Mouse (Mus musculus) WW6 (cell line): ENCODE results near the gene Polrmt.
A peak's percentile ranks its signal among the peaks of the same experiment; 100 is the strongest.

Experiments
- DNase-seq: peaks from one replicate; pipeline ENCODE4 v3.0.0-alpha.2; 2013; ENCODE audit warnings: low read depth, low spot score

Polrmt gene

DNA sequence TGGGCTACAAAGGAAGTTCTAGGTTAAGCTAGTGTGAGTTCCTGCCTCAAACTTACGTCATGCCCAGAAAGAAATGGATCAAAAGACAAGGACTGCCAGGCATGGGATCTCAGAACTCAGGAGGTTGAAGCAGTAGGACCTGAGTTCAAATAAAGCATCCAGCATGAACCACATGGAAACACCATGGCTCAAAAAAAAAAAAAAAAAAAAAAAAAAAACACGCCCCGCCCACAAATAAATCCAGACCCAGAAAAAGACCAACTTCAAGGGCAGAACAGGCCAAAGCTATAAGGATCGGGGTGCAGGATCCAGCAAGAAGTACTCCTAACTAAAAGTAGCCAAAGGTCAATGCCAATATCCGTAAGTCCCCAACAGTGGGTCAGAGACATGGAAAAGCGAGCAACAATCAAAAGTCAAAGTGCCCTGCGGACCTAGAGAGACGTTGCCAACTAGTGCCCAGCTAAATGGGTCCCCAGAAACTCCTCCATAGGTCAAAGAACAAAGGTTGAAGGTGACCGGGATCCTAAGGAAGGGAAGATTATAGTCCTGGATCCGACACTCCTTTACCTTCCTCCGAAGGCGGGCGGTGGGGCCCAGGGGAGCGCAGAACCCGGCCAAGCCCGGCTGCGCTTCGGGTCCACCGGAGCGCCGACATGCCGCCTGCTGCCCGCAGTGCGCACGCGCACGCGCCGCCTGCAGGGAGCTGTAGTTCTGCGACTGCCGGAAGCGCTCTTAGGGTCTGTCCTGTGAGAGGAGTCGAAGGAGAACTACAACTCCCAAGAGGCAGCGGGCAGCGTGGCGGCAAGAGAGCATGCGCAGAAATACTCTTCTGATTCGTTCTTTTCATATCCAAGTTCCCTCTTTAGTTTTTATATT, at the start of gene Polrmt:
Gene Polrmt, minus strand, starts transcription at position 684 of the 876 bp plus-strand sequence.
- peak; percentile 88 for DNase-seq

DNA sequence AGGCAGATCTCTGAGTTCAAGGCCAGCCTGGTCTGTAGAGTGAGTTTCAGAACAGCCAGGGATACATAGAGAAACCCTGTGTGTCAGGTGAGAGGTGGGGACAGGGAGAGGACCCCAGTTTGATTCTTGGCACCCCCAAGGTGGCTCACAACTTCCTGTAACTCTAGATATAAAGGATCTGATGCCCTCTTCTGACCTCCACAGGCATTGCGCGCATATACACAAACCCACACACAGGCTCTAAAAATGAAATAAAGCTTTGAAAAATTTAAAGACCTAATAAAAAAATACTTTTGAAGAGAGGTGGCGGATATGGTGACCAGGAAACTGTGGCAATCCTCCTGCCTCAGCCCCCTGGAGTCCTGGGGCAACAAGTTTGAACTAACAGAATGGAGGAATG, 49.5 kb upstream of the Polrmt start:
- no peak for DNase-seq

DNA sequence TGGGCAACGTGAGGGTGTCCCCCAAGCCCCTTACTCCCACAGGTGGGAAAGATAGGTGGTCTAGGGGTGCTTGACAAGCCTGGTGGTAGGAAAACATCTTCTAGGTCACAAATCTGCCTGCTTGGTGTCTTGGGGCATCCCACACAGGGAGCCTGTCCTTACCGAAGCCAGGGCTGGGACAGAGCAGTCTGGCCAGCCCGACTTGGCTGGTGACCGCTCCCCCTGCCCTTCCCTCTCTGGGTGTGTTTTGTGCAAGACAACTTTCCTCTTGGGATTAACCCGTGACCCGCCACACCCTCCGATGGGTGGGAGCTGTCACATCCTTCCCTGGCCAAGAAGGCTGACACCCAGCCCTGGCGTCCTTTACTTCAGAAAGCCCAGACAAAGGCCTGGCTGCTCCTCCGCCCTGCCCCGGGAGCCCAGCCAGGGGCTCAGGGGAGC, 48.1 kb upstream of the Polrmt start:
- no peak for DNase-seq

DNA sequence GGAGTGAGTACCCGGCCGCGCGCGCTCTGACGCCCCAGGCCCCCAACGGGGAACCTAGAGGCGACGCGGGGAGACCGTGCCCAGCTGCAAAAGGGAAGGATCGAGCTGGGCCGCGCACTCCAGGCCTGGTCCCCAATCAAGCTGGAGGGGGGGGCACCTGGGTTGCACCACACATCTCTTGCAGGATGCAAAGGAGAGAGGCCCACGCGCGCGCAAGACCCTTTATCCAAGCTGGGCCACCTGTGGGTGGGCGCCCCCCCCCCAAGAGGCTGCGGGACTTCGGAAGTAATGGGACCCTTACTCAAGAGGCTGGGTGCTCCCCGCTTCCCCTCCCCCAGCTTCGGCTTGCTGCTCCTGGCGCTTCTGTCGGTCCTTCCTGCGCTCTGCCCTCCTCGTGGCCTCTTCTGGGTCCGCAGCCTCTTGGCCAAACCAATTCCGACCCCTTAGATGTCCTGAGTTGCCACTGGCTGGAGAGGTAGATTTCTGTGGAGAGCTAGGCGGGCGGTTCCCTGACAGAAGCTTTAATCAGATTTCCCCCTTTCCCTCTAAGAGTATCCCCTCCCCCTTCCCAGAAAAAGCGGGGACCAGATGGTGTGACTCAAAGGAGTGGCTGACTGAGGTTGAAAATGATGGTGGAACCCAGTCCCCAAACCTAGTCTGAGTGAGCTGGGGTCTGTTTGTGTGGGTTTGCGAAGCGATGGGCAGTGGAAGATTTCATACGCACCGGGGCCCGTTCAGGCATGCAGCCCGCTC, 47.5 kb upstream of the Polrmt start:
- DNase-seq: no peak

DNA sequence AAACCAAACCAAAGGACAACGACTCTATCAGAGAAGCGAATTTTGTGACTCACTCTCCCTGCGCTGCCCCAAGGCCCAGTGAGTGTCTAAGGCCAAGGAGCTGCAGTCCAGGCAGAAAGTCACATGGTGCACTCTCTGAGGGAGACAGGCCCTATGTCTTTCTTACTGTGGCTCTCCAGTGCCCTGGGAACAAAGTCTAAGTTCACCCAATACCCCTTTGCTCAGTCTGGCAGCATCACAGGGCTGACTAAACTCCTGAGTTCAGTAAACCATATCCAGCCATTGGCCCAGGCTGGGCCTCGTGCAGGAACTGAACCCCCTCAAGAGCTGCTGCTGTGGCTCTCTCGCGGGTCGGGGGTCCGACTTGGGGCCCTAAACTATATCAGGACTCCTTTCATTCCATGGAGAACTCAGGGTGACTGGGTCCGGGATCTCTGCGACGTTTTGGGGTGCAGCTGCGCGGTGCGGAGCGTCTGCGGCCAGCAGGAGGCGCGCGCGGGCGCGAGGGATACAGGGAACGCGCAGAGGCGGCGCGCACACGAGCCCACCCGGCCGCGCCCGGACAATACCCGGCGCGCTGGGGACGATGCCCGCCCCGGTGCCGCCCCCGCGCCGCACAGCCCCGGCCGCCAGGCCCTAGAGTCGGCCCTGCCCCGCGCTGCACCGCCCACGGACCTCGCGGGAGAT, 46.8 kb upstream of the Polrmt start, which contains the start of gene Palm:
Gene Palm, plus strand, starts transcription at position 522 of the 687 bp plus-strand sequence.
- DNase-seq: no peak

DNA sequence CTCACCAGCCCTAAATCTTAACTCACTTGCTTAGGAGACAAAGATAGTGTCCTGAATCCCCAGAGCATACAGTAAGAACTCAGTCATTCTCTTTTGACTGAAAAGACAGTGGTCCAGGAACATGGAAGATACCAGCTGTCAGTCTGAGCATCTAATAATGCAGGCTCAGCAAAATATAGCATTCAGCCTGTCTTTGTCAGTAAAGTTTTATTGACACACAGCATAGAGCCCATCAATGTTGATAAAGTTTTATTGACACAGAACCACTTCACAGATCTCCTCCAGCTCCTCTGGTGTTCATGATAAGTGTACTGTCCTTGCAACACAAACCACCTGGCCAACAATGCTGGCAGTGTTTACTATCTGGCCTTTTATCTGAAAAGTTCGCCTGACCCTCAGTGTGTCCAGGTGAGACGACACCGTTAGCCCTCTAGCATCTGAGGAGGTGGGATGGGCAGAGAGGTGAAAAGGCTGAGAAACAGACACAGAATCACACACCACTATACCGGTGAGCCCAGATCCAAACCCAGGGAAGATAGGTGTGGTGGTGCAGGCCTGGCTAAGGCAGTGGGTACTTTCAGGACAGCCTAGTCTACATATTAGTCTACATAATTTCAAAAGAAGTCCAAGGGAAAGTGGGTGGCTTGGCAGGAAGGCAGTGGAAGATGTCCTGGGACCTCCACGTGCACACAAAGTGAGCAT, 46.1 kb upstream of the Polrmt start:
- no peak for DNase-seq

DNA sequence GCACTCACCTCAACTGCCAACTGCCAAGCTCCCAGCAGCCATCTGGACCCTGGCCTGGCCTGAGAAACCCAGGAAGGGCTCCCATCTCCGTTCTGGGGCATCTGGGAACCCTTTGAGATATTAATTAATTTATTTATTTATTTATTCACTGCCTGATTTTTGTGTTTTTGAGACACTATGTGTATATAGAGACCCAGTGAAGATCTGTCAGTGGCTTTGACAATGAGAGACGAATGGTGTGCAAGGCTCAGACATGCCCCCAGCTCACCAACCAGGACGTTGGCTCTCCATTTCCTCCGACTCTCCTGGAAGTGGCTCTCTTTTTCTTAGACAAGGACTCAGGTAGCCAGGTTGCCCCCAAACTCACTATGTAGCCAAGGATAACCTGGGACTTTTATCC, 44.5 kb upstream of the Polrmt start, which contains the start of gene Prss57:
Gene Prss57, minus strand, starts transcription at position 101 of the 400 bp plus-strand sequence.
- DNase-seq: no peak

DNA sequence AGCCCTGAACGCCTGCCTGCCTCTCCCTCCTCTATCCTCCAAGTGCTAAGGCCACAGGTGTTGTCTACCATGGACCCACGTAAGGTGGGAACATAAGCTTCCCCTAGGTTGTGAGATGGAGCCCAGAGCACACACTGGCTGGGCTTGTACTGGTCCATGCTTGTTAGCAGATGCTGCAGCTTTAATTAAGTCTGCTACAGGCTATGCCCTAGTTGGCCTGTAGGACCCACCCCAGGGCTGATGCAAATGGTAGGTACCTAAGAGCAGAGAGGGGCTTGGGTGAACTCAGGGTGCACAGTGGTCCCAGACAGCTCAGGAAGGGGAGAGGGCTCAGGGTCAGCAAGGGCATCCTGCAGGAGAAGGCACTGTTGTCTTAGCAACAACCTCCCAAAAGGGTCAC, 43.2 kb upstream of the Polrmt start:
- no peak for DNase-seq

DNA sequence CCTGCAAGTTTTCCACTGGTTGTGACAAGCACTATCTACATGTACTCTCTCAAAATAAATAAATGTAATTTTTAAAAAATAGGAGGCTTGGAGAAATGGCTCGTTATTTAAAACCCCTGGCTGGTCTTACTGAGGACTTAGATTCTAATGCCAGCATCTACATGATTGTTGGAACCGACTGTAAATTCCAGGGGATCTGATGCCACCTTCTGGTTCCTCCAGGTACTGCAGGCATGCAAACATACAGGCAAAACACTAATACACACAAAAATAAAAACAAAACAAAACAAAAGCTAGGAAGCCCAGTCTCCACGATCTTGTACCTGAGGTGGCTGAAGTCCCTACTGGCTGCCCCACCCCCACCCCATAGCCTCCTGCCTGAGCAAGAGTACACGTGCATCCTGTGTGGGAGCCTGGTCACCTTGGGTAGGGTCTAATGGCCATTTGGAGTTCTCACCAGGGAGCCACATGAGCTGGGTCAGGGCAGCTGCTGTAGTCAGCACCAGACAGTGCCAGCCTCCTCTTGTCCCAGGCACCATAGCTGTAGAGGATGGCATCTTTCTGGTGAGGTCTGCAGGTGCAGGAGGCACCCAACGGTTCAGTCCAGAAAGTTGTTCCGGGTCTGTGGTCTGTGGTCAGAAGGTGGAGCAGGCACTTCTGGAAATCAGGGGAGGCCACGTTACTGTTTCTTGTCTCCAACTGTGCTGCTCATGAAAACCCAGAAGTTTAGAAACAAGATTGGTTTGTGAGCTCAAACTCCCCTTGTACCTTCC, 42.2 kb upstream of the Polrmt start:
- no peak for DNase-seq

DNA sequence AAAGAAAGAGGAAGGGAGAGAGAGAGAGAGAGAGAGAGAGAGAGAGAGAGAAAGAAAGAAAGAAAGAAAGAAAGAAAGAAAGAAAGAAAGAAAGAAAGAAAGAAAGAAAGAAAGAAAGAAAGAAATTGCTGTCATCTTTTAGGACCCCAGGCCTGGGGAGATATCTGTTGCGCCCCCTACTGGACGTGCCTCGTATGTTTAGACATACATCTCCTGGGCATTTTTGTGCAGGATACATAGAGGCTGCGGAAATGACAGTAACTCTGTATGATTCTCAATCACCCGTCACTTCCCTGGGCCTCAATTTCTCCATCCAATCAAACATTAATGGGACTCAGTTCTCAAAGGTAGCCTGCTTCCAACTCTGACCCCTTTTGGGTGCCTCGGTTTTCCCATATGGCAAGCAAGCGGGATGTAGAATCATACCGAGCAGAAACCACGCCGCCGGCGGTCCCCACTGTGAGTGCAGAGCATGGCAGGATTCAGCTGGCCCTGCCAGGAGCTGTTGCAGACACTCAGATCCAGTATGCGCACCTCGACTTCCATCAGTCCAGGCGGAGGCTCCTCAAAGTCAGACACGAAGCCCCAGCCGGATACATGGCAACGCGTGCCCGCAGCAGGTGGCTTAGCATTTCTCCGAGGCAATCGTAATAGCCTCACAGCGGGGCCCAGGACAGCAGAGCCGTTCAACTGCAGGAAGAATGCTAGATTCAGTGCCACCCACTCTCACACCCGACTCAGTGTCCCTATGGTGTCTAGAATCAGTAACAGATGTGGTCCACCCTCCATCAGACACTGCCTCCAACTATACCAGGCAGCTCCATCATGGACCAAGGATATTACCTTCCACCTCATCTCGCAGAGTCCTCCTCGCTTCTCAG, 37.8 kb upstream of the Polrmt start:
- DNase-seq: no peak

DNA sequence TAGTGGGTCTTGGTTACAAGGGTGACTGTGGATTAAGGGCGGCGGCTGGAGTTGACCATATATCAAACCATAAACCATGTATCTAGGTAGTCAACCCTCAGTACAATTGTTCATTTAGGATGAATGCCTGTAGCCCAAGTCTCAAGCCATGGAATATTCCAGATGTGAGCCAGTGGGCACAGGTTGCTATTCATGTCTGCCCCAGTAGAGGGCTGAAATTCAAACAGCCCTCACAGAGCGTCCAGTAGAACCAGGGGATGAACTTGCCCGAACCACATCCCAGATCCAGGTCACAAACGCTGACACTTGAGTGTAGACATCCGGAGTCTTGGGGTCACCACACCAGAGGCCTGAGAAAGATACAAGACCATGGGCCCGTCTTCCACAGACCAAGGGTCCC, 36.7 kb upstream of the Polrmt start:
- DNase-seq: no peak

DNA sequence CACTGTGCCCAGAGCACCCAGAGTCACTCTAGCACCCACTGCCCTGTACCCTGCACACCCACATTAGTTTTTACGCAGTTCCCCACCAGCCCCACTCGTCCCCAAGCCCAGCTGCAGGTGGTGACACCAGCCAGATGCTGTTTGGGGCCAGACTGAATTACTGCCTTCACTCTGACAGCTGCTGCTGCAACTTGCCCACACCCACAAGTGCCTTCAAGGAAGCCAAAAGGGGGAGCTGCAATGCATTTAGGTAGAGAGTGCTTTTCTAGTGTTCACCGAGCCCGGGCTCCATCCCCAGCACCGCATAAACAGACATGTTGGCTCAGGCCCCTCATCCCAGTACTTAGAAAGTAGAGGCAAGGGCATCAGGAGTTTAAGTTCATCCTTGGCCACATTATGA, 35.6 kb upstream of the Polrmt start:
- DNase-seq: no peak

DNA sequence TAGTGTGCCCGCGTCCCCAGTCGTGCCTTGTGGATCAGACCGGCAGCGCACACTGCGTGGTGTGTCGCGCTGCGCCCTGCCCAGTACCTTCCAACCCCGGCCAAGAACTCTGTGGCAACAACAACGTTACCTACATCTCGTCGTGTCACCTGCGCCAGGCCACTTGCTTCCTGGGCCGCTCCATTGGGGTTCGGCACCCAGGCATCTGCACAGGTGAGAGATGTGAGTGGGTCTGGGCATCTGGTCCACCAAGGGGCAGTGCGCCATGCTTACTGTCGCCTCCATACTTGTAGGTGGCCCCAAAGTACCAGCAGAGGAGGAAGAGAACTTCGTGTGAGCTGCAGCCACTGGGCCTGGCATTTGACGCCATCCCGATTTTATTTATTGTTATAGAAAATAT, 34.8 kb upstream of the Polrmt start:
- DNase-seq: no peak

DNA sequence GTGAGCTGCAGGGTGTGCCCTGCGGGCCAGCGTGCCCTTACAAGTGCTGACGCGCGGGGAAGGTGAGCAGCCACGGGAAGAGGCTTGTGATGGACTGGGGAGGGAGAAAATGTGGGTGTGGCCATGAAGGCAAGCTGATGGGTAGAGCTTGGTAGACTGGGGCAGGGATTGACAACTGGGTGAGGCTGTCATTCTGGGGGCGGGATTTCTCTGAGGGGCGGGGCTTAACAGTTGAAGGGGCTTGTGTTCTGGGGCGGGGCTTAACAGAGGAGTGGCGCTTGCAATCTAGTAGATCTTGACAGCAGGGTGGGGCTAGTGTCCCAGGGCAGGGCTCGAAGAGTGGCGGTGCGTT, 34.3 kb upstream of the Polrmt start:
- no peak for DNase-seq

DNA sequence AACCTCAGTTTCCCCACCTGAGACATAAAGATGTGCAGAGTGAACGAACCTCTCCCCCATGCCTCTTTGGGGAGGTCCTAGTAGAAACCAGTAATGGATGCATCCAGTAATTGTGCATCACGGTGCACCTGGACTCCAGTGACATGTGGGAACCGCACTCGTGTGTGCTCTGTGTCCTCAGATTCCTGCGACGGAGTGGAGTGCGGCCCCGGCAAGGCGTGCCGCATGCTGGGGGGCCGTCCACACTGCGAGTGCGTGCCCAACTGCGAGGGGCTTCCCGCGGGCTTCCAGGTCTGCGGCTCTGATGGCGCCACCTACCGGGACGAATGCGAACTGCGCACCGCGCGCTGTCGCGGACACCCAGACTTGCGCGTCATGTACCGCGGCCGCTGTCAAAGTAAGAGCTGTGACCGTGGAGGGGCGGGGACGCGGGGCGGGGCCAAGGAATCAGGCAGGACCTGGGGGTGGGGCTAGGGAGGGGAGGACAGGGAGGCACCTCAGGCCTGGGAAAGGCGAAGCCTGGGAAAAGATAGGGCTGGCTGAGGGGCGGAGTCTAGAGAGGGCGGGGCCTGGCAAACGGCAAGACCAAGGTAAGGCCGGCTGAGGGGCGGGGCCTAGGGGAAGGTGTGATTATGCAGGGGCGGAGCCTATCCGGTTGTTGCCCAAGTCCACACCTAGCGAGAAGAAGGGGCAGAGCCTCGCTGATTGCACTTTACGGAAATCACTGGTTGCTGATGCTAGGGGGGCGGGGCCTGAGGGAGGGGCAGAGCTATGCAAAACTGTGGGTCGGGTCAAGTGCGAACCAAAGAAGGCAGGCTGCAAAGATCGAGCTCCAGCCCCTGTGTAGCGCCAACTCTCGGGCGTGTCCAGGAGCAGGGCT, 33.6 kb upstream of the Polrmt start:
- peak; percentile 98 for DNase-seq

DNA sequence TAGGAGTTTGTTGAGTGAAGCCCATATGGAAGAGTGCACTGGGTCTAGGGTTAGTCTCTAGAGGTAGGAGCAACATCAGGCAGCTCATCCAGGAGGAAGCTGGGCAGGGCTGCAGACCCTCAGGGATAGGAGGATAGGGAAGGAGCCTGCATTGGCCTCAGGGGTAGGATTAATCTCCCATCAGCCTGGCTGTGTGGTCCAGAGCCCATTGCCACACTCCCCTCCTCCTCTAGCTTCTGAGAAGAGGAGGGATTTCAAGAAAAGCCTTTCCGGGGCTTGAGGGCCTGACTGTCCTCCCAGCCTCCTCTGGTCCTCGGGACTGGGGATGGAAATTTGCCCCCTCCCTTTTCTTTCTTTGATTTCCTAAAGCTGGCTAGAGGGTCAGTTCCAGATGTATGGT, 32.8 kb upstream of the Polrmt start:
- no peak for DNase-seq

DNA sequence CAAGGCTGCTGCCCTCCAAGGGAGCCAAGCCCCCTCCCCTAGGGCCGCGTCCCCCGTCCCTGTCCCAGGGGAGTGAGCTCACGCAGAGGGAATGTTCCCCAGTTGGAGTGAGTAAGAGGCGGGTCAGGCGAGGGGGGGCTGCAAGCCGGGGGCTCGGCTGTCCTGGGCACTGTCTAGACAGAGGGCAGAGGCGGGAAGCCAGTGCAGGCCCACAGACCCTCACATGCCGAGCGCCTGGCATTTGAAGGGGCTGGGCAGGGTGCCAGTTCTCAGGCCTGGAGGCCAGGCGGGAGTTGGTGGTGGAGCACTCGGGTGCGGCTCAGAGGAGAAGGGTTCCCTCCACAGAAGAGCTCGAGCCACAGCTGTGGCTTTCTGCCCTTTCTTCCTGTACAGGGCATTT, 31.6 kb upstream of the Polrmt start:
- no peak for DNase-seq

DNA sequence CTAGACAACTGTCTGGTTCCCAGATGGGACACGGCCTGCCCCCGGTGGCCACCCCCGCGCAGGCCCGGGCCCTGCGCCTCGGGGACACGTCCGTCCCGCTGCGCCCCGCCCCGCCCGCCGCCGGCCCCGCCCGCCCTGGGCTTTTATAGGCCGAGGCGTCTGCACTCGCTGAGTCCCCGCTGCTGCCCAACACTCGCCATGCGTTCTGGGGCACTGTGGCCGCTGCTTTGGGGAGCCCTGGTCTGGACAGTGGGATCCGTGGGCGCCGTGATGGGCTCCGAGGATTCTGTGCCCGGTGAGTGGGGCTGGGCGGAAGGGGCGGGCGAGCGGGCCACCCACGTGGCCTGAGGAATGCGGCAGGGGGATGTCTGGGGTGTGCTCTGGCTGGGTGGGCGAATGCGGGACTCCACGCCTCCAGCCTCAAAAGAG, 30.7 kb upstream of the Polrmt start, which contains the start of gene Fstl3:
Gene Fstl3, plus strand, starts transcription at position 170 of the 429 bp plus-strand sequence.
- DNase-seq: no peak
